Mouse (Mus musculus) E14TG2a.4 (cell line): Measurements from ENCODE around the gene Tomm7.

Source experiments
- H3K27me3 ChIP-seq: 2 replicates; pipeline ENCODE4 v1.6.1; 2014; ENCODE audit warnings: low read length, control low read depth; ENCODE audit not compliant: insufficient read depth
- H3K36me3 ChIP-seq: 2 replicates; pipeline ENCODE4 v1.6.1; 2014; ENCODE audit warnings: low read length, control low read depth; ENCODE audit not compliant: insufficient read depth
- H3K4me1 ChIP-seq: replicated peaks from 2 replicates; pipeline ENCODE4 v1.6.1; 2014; ENCODE audit warnings: low read depth, low read length, control low read depth
- H3K4me3 ChIP-seq: replicated peaks from 2 replicates; pipeline ENCODE4 v1.5.1; 2014; ENCODE audit warnings: mild to moderate bottlenecking, low read length
- H3K9me3 ChIP-seq: 2 replicates; pipeline ENCODE4 v1.6.1; 2014; ENCODE audit warnings: low read length, control low read depth
- CTCF ChIP-seq: conservative IDR thresholded peaks from 2 replicates; pipeline ENCODE4 v1.5.1; 2014; ENCODE audit warnings: low read length
- NANOG ChIP-seq: IDR thresholded peaks from 2 replicates; pipeline ENCODE4 v1.6.1; 2014; ENCODE audit warnings: borderline replicate concordance, low read length, mixed read lengths
- POU5F1 ChIP-seq: IDR thresholded peaks from 2 replicates; pipeline ENCODE4 v1.6.1; 2014; ENCODE audit warnings: low read length, borderline replicate concordance

The Tomm7 gene

GRCm38 (mm10) chr5:23864054-23864965 is 20.3 kb upstream of the Tomm7 start:
- Histone ChIP-seq H3K9me3 (no peaks in the 10 kb centered on the region), H3K4me1 (peaks cover 8% of the 10 kb centered on the region), H3K4me3 (no peak overlapping the region), H3K36me3 (no peaks in the 10 kb centered on the region), H3K27me3 (no peaks in the 10 kb centered on the region)
- TF ChIP-seq NANOG (no peak), CTCF (no peak), POU5F1 (no peak)

- Histone ChIP-seq H3K4me3 (no peak overlapping the region), H3K36me3 (no peaks in the 10 kb centered on the region), H3K27me3 (no peaks in the 10 kb centered on the region), H3K4me1 (peaks cover 16% of the 10 kb centered on the region), H3K9me3 (no peaks in the 10 kb centered on the region)
- TF ChIP-seq CTCF: no peak
- TF ChIP-seq POU5F1: no peak
- no peak for TF ChIP-seq NANOG
Measured at GRCm38 (mm10) chr5:23863166-23864053, 19.4 kb upstream of the Tomm7 start.

- no peak overlapping the region for H3K4me3 ChIP-seq
- H3K9me3 ChIP-seq: no peaks in the 10 kb centered on the region
- TF ChIP-seq NANOG (no peak), CTCF (no peak), POU5F1 (no peak)
- no peaks in the 10 kb centered on the region for H3K27me3 ChIP-seq
- no peaks in the 10 kb centered on the region for H3K36me3 ChIP-seq
- peaks cover 16% of the 10 kb centered on the region for H3K4me1 ChIP-seq
Measured at GRCm38 (mm10) chr5:23862291-23862690, 18.3 kb upstream of the Tomm7 start.

- no peaks in the 10 kb centered on the region for H3K9me3 ChIP-seq
- no peaks in the 10 kb centered on the region for H3K27me3 ChIP-seq
- no peak for TF ChIP-seq POU5F1
- no peak for TF ChIP-seq CTCF
- no peak for TF ChIP-seq NANOG
- no peak overlapping the region for H3K4me3 ChIP-seq
- peaks cover 2% of the 10 kb centered on the region; the same call in 1 of the 2 replicates for H3K36me3 ChIP-seq
- peaks cover 16% of the 10 kb centered on the region for H3K4me1 ChIP-seq
Measured at GRCm38 (mm10) chr5:23861721-23862120, 17.8 kb upstream of the Tomm7 start.

GRCm38 (mm10) chr5:23859896-23860295 is 15.9 kb upstream of the Tomm7 start:
- no peak overlapping the region for H3K4me3 ChIP-seq
- H3K36me3 ChIP-seq: peaks cover 20% of the 10 kb centered on the region
- H3K27me3 ChIP-seq: no peaks in the 10 kb centered on the region
- no peaks in the 10 kb centered on the region for H3K9me3 ChIP-seq
- TF ChIP-seq POU5F1 (no peak), CTCF (no peak), NANOG (no peak)
- peaks cover 29% of the 10 kb centered on the region for H3K4me1 ChIP-seq

GRCm38 (mm10) chr5:23859087-23859718 is 15.2 kb upstream of the Tomm7 start:
- Histone ChIP-seq H3K27me3 (no peaks in the 10 kb centered on the region), H3K4me1 (peaks cover 32% of the 10 kb centered on the region), H3K9me3 (no peaks in the 10 kb centered on the region), H3K4me3 (peak overlapping the region; percentile 35; the same call in 1 of the 2 replicates), H3K36me3 (peaks cover 27% of the 10 kb centered on the region)
- no peak for TF ChIP-seq NANOG
- TF ChIP-seq CTCF: no peak
- no peak for TF ChIP-seq POU5F1

GRCm38 (mm10) chr5:23858643-23859042 is 14.7 kb upstream of the Tomm7 start:
- Histone ChIP-seq H3K27me3 (no peaks in the 10 kb centered on the region), H3K9me3 (no peaks in the 10 kb centered on the region), H3K36me3 (peaks cover 32% of the 10 kb centered on the region), H3K4me3 (peak overlapping the region; percentile 35; the same call in 1 of the 2 replicates), H3K4me1 (peaks cover 36% of the 10 kb centered on the region)
- TF ChIP-seq CTCF (no peak), POU5F1 (no peak), NANOG (no peak)

- Histone ChIP-seq H3K4me1 (peaks cover 38% of the 10 kb centered on the region), H3K27me3 (no peaks in the 10 kb centered on the region), H3K4me3 (no peak overlapping the region), H3K9me3 (no peaks in the 10 kb centered on the region), H3K36me3 (peaks cover 38% of the 10 kb centered on the region)
- TF ChIP-seq POU5F1 (no peak), NANOG (no peak), CTCF (no peak)
Measured at GRCm38 (mm10) chr5:23858001-23858400, 14.0 kb upstream of the Tomm7 start.
